Mouse (Mus musculus): ENCODE measurements around the gene Sccpdh.

DNA sequence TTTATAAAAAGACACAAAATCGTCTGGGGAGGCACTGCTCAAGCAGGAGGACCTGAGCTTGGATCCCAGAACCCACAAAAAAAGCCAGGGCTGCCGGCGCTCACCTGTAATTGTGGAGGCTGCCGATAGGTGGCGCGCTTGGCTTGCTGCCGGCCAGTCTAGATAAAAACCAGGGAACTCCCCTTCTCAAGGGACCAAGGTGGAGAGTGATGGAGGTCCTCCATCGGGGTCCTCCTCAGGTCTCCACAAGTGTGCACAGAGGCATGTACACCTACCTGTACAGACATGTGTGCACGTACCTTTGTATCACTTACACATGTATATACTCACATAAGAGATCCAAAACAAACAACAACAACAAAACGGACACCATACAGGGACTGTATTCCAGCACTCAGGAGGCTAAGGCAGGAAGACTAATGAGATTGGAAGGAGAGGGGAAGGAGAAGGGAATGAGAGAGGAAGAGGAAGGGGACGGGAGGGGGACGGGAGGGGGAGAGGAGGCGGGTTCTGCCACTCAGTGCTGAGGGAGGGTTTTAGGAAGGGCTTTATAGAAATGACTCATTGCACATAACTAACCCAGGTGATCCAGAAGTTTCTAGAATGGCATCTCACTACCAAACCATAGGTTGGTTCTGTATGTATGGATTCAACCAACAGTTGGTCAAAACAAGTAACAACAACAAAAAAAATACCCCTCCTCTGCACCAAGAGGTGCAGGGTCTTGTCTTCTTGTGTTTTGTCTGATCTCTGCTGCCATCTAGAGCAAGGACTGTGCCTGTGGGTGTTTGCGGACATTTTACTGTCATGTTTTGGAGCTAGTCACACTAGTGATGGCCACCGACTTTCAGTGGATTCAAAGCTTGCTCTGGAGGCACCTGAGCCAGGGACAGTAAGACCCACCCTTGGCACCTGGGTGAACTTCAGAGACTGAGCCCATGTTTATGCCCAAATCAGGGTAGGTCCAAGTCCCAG is 66.8 kb downstream of the Sccpdh start:
- TF ChIP-seq CTCF (IDR thresholded peaks at IDR 0.05; ENCODE audit: low read depth) (peak; percentile 66), EP300 (IDR thresholded peaks at IDR 0.05; ENCODE audit: low read depth) (no peak)

All from heart, postnatal 0 days (tissue).